Mouse (Mus musculus) macrophage (primary cell): ENCODE data around the gene Prune2. TPM values are rescaled to one million over a fixed set of nuclear protein-coding genes. Genes with fewer than 3 reads are reported as not detected.

Experiments used
- H3K27ac ChIP-seq: fragments of 350-480 bp; formaldehyde crosslinking; 2 replicates; pipeline ENCODE4 v1.9.0; 2021
- H3K36me3 ChIP-seq: fragments of 350-480 bp; formaldehyde crosslinking; 2 replicates; pipeline ENCODE4 v1.9.0; 2021; ENCODE audit errors: inconsistent target
- H3K4me3 ChIP-seq: fragments of 350-480 bp; formaldehyde crosslinking; 2 replicates; pipeline ENCODE4 v1.9.0; 2021; ENCODE audit errors: inconsistent target
- H3K79me2 ChIP-seq: fragments of 350-480 bp; formaldehyde crosslinking; 2 replicates; pipeline ENCODE4 v1.9.0; 2021; ENCODE audit errors: inconsistent target
- WGBS: methylation state at CpG from one replicate; pipeline ENCODE4 v1.1.7; 2026; ENCODE audit warnings: inconsistent platforms; ENCODE audit not compliant: missing documents; 5-methylcytosine and 5-hydroxymethylcytosine counted together
- polyA plus RNA-seq: library from polyadenylated mRNA; stranded (reverse); fragments of 250-400 nt; gene quantifications from 3 replicates; pipeline ENCODE4 v1.2.4, GENCODE M21; 2018; ENCODE audit warnings: inconsistent platforms

The Prune2 gene
- polyA plus RNA-seq, 1 experiment from 2014 or later: 3.8 TPM

DNA sequence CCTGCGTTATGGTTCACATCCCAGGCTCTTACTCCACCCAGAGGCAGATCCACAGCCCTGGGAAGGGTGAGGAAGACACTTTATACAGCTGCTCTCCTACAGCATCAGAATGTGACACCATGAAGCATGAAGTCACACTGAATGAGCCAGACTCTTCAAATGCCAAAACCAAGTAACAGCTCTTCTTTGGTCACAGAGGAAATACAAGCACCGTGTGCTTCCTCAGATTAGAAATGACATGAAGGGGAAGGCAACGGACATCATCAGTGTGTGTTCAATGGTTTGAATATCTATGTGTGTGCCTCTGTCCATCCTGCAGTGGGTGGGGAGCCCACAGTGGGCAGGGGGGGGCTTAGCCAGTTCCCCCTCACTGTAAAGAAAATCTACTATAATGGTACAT is 76.4 kb downstream of the Prune2 start:
- H3K36me3 ChIP-seq: no peaks in the 10 kb centered on the region
- no peaks in the 10 kb centered on the region for H3K79me2 ChIP-seq
- 6% methylated on average over 3 of the region's 3 CpGs for WGBS
- no peak overlapping the region for H3K27ac ChIP-seq
- H3K4me3 ChIP-seq: no peak overlapping the region

DNA sequence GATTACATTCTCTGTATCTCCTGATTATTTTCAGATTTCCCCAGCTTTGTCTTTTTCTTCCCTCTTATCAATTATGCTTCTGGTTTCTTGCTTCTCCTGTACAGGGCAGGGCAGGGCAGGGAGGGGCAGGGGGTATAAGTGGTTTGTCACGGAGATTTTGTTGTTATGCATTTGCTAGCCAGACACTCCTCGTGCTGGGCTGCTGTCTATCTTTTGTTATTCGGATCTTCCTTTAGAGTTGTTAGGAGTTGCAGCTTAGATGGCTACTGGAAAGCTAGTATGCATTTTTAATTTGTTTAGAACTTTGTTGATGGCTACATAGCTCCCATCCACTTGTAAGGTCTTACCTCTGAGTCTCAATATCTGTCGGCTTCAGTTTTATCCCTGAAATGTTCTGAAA is 91.0 kb downstream of the Prune2 start:
- no peak overlapping the region for H3K4me3 ChIP-seq
- 87% methylated on average over 4 of the region's 4 CpGs for WGBS
- no peaks in the 10 kb centered on the region for H3K36me3 ChIP-seq
- no peaks in the 10 kb centered on the region for H3K79me2 ChIP-seq
- H3K27ac ChIP-seq: no peak overlapping the region

DNA sequence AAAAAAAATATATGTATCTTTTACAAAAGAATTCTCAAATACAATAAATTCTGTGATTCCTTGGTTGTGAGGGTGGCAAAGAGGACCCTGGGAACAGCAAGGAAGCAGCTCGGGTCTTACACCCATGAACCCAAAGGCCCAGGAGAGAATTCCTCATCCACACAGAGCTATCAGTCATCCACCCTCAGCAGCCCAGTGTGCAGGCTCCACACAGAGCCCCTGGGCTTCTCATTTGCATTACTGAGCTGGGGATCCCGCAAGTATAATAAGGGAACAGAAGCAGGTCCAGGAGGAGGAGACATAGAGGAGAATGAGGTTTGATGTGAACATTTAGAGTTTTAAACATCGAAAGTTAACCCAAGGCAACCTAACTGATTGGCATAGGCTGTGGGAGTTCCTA is 100.0 kb downstream of the Prune2 start:
- WGBS: 90% methylated on average over 2 of the region's 3 CpGs
- no peaks in the 10 kb centered on the region for H3K79me2 ChIP-seq
- H3K27ac ChIP-seq: no peak overlapping the region
- H3K4me3 ChIP-seq: no peak overlapping the region
- no peaks in the 10 kb centered on the region for H3K36me3 ChIP-seq

DNA sequence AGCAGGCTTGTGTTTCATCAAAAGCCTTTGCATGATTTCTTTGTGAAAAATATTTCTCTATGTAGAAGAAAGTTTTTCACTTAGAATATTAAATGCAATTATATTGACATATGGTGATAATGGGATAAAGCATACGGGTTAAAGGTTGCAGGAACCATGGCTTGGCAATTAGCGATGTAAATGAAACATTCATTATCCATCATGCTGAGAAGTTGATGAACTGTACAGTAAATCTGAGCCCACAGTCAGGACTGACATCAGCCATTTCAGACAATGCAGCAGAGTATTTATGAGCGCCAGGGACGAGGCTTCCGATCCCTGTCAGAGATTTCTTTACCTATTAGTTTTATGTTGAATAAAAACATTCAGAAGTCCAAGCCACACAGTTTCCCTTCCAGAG is 104.2 kb downstream of the Prune2 start:
- Histone ChIP-seq H3K79me2 (no peaks in the 10 kb centered on the region), H3K36me3 (no peaks in the 10 kb centered on the region), H3K27ac (no peak overlapping the region), H3K4me3 (no peak overlapping the region)
- 39% methylated on average over 4 of the region's 5 CpGs for WGBS

DNA sequence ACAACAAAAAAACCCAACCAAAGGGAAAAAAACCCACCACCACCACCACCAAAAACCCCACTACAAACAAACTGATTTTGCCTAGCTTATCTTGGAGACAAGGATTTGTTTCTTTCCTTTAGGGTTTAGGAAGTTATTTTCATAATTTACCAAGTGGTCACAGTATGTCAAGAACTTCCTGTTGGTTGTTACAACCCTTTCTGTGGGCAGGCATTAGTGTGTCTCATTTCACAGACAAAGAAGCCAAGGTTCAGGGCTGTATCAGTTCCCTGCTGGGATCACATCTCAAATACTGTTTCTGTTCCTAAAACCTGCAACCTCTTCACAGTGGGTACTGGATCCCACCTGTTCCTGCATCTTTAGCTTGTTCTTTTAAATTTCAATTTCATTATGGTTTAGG is 108.5 kb downstream of the Prune2 start:
- Histone ChIP-seq H3K27ac (no peak overlapping the region), H3K4me3 (no peak overlapping the region), H3K79me2 (no peaks in the 10 kb centered on the region), H3K36me3 (no peaks in the 10 kb centered on the region)

DNA sequence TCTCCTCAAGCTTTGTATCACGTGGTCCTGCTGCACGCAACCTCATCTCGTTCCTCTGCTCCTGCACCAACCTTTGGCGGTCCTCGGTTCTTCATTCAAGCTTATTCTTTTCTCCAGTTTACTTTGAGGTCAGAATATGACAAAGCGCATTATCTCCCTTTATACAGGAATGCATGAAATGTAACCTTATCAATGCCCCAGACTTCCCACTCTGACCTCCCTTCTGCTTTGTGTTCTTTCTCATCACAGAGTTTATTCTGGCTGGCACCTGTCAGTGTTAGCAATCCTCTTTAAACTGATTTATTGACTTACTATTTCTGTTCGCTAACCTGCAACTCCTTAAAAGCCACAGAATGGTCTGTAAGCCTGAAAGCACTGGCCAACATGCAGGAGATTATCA is 113.1 kb downstream of the Prune2 start:
- Histone ChIP-seq H3K4me3 (no peak overlapping the region), H3K36me3 (no peaks in the 10 kb centered on the region), H3K79me2 (no peaks in the 10 kb centered on the region), H3K27ac (no peak overlapping the region)
- WGBS: 67% methylated on average over 7 of the region's 7 CpGs

DNA sequence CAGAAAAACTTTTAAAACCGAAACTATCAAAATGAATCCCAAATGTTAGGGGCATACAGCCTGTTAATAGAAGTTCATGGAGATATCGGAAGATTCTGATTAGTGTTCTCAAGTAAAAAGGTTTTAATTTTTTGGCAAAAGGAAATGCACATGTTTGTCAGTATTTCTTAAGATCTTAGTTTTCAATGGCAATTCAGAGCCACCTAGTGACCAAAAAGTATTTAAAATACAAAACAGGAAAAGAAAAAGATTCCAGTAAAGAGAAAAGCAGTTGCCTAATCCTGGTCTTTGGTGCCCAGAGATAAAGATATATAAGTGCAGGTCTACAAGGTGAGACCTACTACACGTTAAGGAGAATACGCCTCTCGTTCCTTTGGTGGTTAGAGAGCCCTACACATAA is 115.3 kb downstream of the Prune2 start:
- Histone ChIP-seq H3K27ac (no peak overlapping the region), H3K36me3 (no peaks in the 10 kb centered on the region), H3K4me3 (no peak overlapping the region), H3K79me2 (no peaks in the 10 kb centered on the region)
- 77% methylated on average over 5 of the region's 5 CpGs for WGBS

DNA sequence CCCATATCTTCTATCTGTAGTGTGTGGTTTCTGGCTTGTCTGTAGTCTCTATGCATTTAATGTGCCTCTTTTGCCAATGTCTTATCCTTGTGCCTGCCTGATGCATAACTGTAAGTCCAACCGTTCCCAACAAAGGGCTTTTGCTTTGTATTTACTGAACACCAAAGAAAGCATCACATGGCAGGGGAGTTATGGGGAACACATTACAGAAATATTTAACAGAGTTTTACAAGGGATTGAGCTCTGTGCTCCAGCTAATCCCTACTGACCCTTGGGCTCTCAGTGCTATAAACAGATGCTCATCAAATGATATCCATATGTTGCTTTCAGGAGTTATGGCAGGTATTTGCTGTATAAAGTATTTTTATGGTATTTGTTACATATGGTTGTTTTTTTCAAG is 116.3 kb downstream of the Prune2 start:
- 100% methylated on average over 1 of the region's 1 CpGs for WGBS
- Histone ChIP-seq H3K79me2 (no peaks in the 10 kb centered on the region), H3K36me3 (no peaks in the 10 kb centered on the region), H3K4me3 (no peak overlapping the region), H3K27ac (no peak overlapping the region)

DNA sequence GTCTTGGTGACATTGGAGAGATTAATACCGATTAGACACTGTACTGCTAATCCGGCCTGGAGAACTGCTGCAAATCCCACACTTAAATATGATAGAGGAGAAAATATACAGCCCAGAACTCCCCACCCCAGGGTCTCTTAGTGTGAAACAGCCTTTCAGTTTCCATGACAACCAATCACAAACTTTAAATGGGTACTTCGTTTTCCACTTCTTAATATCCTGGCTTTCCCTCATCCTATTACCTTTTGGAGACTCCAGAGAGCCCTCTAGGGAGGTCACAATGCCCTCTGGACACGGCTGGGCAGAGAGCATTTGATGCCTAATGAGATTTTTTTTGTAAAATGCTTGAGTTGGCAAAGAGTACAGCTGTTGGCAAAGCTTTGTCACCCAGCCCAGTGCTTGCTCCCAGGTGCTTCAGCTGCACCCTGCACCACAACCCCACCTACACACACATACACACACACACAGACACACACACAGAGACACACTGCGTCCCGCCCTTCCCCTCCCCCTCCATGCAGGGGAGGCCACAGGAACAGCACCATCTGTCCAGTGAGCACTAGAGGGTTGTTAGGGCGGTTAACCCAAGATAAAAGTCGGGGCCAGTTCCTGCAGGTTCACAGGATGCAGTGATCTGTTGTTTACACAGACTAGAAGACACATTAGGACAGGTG is 122.9 kb downstream of the Prune2 start:
- 76% methylated on average over 8 of the region's 8 CpGs for whole genome bisulfite sequencing
- no peak overlapping the region for H3K4me3 ChIP-seq
- H3K36me3 ChIP-seq: no peaks in the 10 kb centered on the region
- no peak overlapping the region for H3K27ac ChIP-seq
- H3K79me2 ChIP-seq: no peaks in the 10 kb centered on the region

DNA sequence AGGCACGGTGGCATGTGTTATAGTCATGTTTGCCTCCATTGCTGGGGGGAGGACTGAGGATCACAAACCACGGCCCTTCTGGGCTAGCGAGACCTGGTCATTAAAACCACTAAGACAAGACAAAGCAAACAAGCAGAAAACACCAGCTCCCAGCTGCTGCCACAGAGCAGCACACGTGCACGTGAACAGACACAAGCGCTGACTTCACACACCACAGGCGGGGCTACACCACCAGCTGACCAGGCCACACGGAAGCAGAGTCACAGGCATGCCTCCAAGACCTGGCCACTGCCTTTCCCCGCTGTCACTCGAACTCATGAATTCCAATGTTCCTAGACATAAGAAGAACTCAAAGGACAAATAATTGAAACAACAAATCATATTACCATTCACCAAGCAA is 125.5 kb downstream of the Prune2 start:
- 92% methylated on average over 10 of the region's 10 CpGs for WGBS
- Histone ChIP-seq H3K27ac (no peak overlapping the region), H3K36me3 (no peaks in the 10 kb centered on the region), H3K4me3 (no peak overlapping the region), H3K79me2 (no peaks in the 10 kb centered on the region)

DNA sequence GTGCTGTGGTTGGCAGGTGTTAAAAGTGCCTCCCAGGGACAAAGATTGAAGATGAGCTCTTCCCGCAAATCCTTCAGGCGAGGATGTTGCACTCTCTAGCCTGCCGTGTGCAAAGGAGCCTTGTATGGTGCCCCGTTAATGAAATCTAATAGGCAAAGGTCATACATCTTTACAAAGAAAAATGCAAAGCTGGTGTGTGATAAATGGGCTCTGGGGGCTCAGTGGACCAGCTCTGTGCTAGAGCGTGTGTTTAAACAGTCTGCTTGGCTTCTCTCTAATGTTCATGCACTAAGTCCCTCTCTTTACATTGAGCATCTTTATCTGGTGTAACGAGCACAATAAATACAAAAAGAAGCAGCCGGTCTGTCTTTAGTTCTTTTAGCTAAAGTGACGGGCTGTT is 138.1 kb downstream of the Prune2 start:
- no peak overlapping the region for H3K4me3 ChIP-seq
- H3K79me2 ChIP-seq: no peaks in the 10 kb centered on the region
- 88% methylated on average over 8 of the region's 8 CpGs for WGBS
- H3K36me3 ChIP-seq: no peaks in the 10 kb centered on the region
- no peak overlapping the region for H3K27ac ChIP-seq

DNA sequence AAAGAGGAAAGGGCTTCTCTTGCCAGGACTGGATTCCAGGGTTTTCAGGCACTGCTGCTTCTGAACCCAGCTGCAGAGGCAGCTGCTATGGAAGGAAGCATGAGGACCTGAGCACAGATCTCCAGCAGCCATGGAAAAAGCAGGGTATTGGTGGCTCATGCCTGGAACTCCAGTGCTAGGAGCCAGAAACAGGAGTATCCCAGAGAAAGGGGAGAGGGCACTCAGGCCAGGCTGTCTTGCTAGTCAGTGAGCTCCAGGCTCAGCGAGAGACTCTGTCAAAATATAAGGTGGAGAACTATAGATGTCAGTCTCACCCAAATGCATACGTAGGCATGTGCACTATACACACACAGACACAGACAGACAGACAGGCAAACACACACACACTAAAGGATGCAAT is 140.4 kb downstream of the Prune2 start:
- H3K27ac ChIP-seq: no peak overlapping the region
- 94% methylated on average over 2 of the region's 2 CpGs for WGBS
- no peaks in the 10 kb centered on the region for H3K79me2 ChIP-seq
- no peak overlapping the region for H3K4me3 ChIP-seq
- no peaks in the 10 kb centered on the region for H3K36me3 ChIP-seq

DNA sequence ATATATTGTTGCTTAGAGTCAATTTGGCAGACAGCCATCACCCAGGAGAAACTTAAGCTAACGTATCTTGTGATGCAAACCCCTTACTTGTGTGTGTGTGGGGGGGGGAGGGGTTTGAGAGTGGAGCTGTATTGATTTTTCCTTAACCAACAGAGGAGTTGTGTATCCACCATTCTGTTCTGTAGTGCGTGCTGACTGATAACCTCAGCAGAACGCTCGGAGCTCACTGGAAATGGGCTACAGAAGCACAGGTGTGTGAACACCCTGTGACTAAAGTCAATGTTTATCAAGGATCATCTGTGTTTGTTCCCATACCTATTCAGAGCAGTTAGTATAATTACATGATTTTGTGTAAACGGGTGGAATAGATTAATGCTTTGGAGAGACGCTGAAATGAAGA is 141.3 kb downstream of the Prune2 start:
- 86% methylated on average over 6 of the region's 6 CpGs for WGBS
- no peak overlapping the region for H3K4me3 ChIP-seq
- no peaks in the 10 kb centered on the region for H3K36me3 ChIP-seq
- H3K27ac ChIP-seq: no peak overlapping the region
- no peaks in the 10 kb centered on the region for H3K79me2 ChIP-seq

DNA sequence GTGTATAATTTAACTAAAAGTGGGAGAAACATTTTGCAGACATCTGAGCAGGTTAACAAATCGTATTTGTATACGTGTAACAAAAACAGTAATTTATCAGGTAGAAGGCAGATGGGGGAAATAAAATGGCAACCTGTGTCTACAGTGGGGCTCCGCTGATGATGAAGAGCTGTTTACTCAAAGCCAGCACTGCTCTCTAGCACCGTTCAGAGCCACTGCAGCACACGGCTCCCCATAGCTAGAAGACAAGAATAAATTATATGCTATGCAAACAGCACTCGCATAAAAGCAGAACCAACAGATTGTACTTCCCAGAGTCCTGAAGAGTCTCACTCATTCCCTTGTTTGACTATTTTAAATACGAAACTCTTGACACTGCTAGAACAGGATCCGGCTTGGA is 152.9 kb downstream of the Prune2 start:
- no peak overlapping the region for H3K4me3 ChIP-seq
- no peaks in the 10 kb centered on the region for H3K79me2 ChIP-seq
- no peaks in the 10 kb centered on the region for H3K36me3 ChIP-seq
- WGBS: 77% methylated on average over 8 of the region's 8 CpGs
- H3K27ac ChIP-seq: no peak overlapping the region

DNA sequence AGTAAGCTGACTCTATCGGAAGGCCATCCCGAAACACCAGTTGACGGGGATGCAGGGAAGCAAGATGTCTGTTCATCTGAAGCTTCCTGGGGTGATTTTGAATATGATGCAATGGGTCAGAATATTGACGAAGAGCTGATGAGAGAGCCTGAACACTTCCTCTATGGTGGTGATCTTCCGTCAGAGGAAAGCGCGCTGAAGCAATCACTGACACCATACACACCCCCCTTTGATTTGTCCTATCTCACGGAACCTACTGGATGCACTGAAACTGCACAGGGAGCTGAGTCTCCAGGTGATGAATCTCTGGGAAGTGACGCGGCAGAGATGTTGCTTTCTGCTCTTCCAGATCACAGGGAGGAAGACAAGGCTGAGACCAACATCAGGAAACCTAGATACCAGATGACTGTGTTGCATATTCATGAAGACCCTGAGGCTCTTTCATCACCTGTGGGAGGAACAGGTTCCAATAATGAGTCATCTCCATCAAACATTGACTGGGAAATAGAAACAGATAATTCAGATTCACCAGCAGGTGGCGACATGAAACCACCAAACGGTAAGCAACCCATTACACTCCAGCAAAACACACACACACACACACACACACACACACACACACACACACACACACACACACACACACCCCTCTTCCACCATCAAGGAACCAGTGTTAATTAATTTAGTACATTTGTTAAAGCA is 168.3 kb downstream of the Prune2 start:
- Histone ChIP-seq H3K4me3 (no peak overlapping the region), H3K36me3 (no peaks in the 10 kb centered on the region), H3K27ac (no peak overlapping the region), H3K79me2 (no peaks in the 10 kb centered on the region)
- WGBS: 58% methylated on average over 12 of the region's 12 CpGs

DNA sequence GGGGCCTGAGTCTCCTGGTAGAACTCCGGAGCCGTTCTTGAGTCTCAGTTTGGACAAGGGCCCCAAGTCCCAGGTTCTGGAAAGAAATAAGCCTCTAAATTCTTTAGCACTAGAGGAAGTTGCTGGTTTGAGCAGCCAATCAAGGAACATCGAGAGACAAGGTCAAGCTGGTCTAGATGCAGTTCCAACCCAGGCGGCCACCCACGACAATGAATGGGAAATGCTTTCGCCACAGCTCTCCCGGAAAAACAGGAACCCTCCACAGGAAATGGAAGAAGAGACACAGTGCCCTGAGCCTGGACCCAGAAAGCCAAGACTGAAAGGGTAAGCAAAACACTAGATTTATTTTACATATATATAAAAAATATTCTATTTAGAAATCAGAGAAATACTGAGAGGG is 169.5 kb downstream of the Prune2 start:
- WGBS: 23% methylated on average over 7 of the region's 7 CpGs
- H3K36me3 ChIP-seq: no peaks in the 10 kb centered on the region
- no peak overlapping the region for H3K4me3 ChIP-seq
- H3K79me2 ChIP-seq: no peaks in the 10 kb centered on the region
- H3K27ac ChIP-seq: peak overlapping the region; percentile 48
